10 mouse cellular contexts compared by ENCODE assay signal in genomic region chr5:110203164-110203895, GRCm38 (mm10). TPM values are rescaled to one million over a fixed set of nuclear protein-coding genes. Genes with fewer than 3 reads are reported as not detected.
DNase-seq lines count a peak whose midpoint lies in the region; ATAC-seq and TF ChIP-seq lines count a peak whose summit lies in the region.
"Had no signal": no experiment of that assay in that cellular context is flagged by ENCODE, and none has a peak within 500 bp of the region (broad histone marks: within the 10 kb centered on the region; RNA-seq: fewer than 3 reads in every experiment).

No protein-coding gene starts in this region.

- peak; percentile 6 for DNase-seq in embryo, embryonic 10.5 days (ENCODE audit: low spot score)
- DNase-seq in embryo, embryonic 10 days (ENCODE audit: low spot score) = no peak
- no peak for DNase-seq in liver, embryonic 14.5 days (ENCODE audit: low read depth in 3 of 3, low spot score in 3 of 3)
- DNase-seq in MN1 (ENCODE audit: low spot score) = peak; percentile 16
- no peak for DNase-seq in spleen, postnatal 14 days (ENCODE audit: low spot score in 2 of 2)
- no peak for DNase-seq in layer of hippocampus, postnatal 14 days (ENCODE audit: low spot score in 2 of 2)
- DNase-seq: cerebellum, adult 11 months had no signal

- no peaks in the 10 kb centered on the region for H3K4me1 ChIP-seq in liver, embryonic 14.5 days (replicated peaks; ENCODE audit: control insufficient read depth in 2 of 2, insufficient read depth in 2 of 2, low read length in 1 of 2)
- H3K4me1 ChIP-seq in liver, embryonic 12.5 days = no peaks in the 10 kb centered on the region
- H3K4me1 ChIP-seq: forebrain, embryonic 10.5 days had no signal

- peaks cover 32% of the 10 kb centered on the region for H3K36me3 ChIP-seq in liver, embryonic 14.5 days (replicated peaks; ENCODE audit: control insufficient read depth, insufficient read depth, low read depth)
- H3K36me3 ChIP-seq in liver, embryonic 12.5 days = peaks cover 84% of the 10 kb centered on the region

- H3K4me2 ChIP-seq in liver, embryonic 14.5 days (ENCODE audit: low read depth) = no peak overlapping the region
- no peak overlapping the region for H3K4me2 ChIP-seq in liver, embryonic 12.5 days

- H3K4me3 ChIP-seq in liver, embryonic 14.5 days (ENCODE audit: insufficient read depth in 1 of 2, low read depth in 2 of 2, low read length in 2 of 2) = no peak overlapping the region
- H3K4me3 ChIP-seq in liver, embryonic 12.5 days = no peak overlapping the region
- H3K4me3 ChIP-seq: forebrain, embryonic 10.5 days had no signal

- H3K9me3 ChIP-seq in liver, embryonic 14.5 days (ENCODE audit: control insufficient read depth, low read length) = no peaks in the 10 kb centered on the region
- H3K9me3 ChIP-seq in liver, embryonic 12.5 days (replicated peaks) = no peaks in the 10 kb centered on the region
- H3K9me3 ChIP-seq: forebrain, embryonic 10.5 days had no signal

- H3K27ac ChIP-seq in liver, embryonic 14.5 days = no peak overlapping the region
- no peak overlapping the region for H3K27ac ChIP-seq in liver, embryonic 12.5 days
- H3K27ac ChIP-seq: forebrain, embryonic 10.5 days had no signal

- TF ChIP-seq EP300 in liver, embryonic 14.5 days (IDR thresholded peaks at IDR 0.05; ENCODE audit: low read depth) = no peak

- peak; percentile 62 for TF ChIP-seq CTCF in liver, embryonic 14.5 days (IDR thresholded peaks at IDR 0.05; ENCODE audit: low read depth)

- 78% methylated on average over 10 of the region's 10 CpGs for WGBS in liver, embryonic 14.5 days (ENCODE audit: insufficient replicate concordance)
- 79% methylated on average over 10 of the region's 10 CpGs for WGBS in liver, embryonic 12.5 days (ENCODE audit: insufficient replicate concordance)

- H3K9ac ChIP-seq in liver, embryonic 14.5 days (replicated peaks) = no peak overlapping the region
- H3K9ac ChIP-seq in liver, embryonic 12.5 days = no peak overlapping the region

- H3K27me3 ChIP-seq in liver, embryonic 14.5 days (ENCODE audit: control insufficient read depth, insufficient read depth, low read length) = no peaks in the 10 kb centered on the region
- H3K27me3 ChIP-seq in liver, embryonic 12.5 days (replicated peaks) = no peaks in the 10 kb centered on the region

- no peak for ATAC-seq in liver, embryonic 14.5 days (ENCODE audit: insufficient read depth)
- ATAC-seq in liver, embryonic 12.5 days = no peak
- ATAC-seq in megakaryocyte progenitor cell, adult 5-6 weeks (replicated peaks; ENCODE audit: poor library complexity) = peak; percentile 77

RNA-seq across cellular contexts. Expression of gene Golga3, which starts 26.8 kb away (rescaled TPM):
- 3.4 and 4.4 TPM in 2 replicates for polyA plus RNA-seq in liver, embryonic 14.5 days (2012; rRNA removed)
- 5.7 and 7.4 TPM in 2 replicates for polyA plus RNA-seq in liver, embryonic 14.5 days (2014; fragmentation: Nextera tagmentation; extraction: Ambion mirVana)
- polyA plus RNA-seq in liver, embryonic 12.5 days (2016; fragmentation: Nextera tagmentation; extraction: Ambion mirVana) = 13.5 and 14.0 TPM in 2 replicates
- total RNA-seq in megakaryocyte progenitor cell, adult 5-6 weeks (2015) = 11.9 and 13.7 TPM in 2 replicates
- total RNA-seq in megakaryocyte progenitor cell, adult 5-6 weeks (2017) = 21.4 and 22.6 TPM in 2 replicates
- 10 to 100 TPM; 44.1 to 46.2 TPM for total RNA-seq in layer of hippocampus, postnatal 14 days (2021)

RNA-seq across cellular contexts. Expression of gene Ankle2, which starts 27.5 kb away (rescaled TPM):
- 3.3 and 5.8 TPM in 2 replicates for polyA plus RNA-seq in liver, embryonic 14.5 days (2012; rRNA removed)
- polyA plus RNA-seq in liver, embryonic 14.5 days (2014; fragmentation: Nextera tagmentation; extraction: Ambion mirVana) = 10.4 and 11.9 TPM in 2 replicates
- polyA plus RNA-seq in liver, embryonic 12.5 days (2016; fragmentation: Nextera tagmentation; extraction: Ambion mirVana) = 20.8 and 21.6 TPM in 2 replicates
- total RNA-seq in megakaryocyte progenitor cell, adult 5-6 weeks (2015) = 40.9 and 44.1 TPM in 2 replicates
- 52.5 and 52.6 TPM in 2 replicates for total RNA-seq in megakaryocyte progenitor cell, adult 5-6 weeks (2017)
- 10 to 100 TPM; 33.2 to 33.9 TPM for total RNA-seq in layer of hippocampus, postnatal 14 days (2021)

Comparison
In these comparisons a context has a peak if more than half of its experiments do, and no peak if none do; other contexts are left out.
1. DNase-seq: peak in embryo, embryonic 10.5 days (single experiment) and MN1 (single experiment); none in embryo, embryonic 10 days (single experiment), liver, embryonic 14.5 days (0 of 3), spleen, postnatal 14 days (0 of 2) and layer of hippocampus, postnatal 14 days (0 of 2).